Mouse (Mus musculus) subcutaneous adipose tissue, adult 2 months (tissue): ENCODE data around the gene 2210418O10Rik. TPM values are rescaled to one million over a fixed set of nuclear protein-coding genes. Genes with fewer than 3 reads are reported as not detected.

Experiments
- polyA plus RNA-seq: library from polyadenylated mRNA; depleted of rRNA; stranded (reverse); fragments of >200 nt; gene quantifications from 2 replicates; pipeline ENCODE4 v1.2.3, GENCODE M21; 2012; ENCODE audit warnings: low replicate concordance; rRNA removed

The 2210418O10Rik gene
- 0.14 and 0.60 TPM in 2 replicates for polyA plus RNA-seq

DNA sequence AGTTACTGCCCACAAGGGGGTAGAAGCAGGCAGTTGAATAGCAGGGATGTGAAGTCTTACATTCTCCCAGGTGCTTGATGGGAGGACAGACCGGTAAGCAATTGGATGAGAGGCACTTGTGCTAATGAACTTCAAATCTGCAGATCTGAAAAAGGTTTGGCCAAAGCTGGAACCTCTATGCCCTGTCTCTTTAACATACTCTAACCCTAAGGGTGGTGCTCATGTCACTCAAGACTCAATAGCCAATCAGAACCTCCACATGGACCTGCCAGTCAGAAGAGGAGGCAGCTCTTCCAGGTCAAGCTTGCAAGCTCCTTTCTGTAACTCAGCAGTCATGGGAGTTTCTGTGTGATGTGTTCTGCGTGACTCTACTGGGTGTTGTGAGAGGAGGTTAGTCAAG is at the start of gene 2210418O10Rik:
2210418O10Rik (plus strand) TSS at position 301 of the 400 bp plus-strand sequence.

Other genes starting within 250 kb of the 2210418O10Rik start
- gene Gm2004, start 76.7 kb upstream of the 2210418O10Rik start, polyA plus RNA-seq, result 0.09 and 0.58 TPM in 2 replicates
- not detected in 2 replicates for gene Gm11009, start 92.9 kb downstream of the 2210418O10Rik start, polyA plus RNA-seq
- gene Gm14435, start 197.0 kb downstream of the 2210418O10Rik start, polyA plus RNA-seq, result 0.52 and 0.81 TPM in 2 replicates